Mouse (Mus musculus) spleen, adult 12 weeks (tissue): ENCODE results near the gene Eif3b.
"Not testable (repeated sequence)": the region's sequence is repeated elsewhere in the genome, so short reads cannot be mapped to it uniquely, and the experiment has no call there.

Experiments
- DNase-seq: peaks from one replicate; pipeline ENCODE4 v3.0.0; 2022; ENCODE audit warnings: low spot score

The Eif3b gene

DNA sequence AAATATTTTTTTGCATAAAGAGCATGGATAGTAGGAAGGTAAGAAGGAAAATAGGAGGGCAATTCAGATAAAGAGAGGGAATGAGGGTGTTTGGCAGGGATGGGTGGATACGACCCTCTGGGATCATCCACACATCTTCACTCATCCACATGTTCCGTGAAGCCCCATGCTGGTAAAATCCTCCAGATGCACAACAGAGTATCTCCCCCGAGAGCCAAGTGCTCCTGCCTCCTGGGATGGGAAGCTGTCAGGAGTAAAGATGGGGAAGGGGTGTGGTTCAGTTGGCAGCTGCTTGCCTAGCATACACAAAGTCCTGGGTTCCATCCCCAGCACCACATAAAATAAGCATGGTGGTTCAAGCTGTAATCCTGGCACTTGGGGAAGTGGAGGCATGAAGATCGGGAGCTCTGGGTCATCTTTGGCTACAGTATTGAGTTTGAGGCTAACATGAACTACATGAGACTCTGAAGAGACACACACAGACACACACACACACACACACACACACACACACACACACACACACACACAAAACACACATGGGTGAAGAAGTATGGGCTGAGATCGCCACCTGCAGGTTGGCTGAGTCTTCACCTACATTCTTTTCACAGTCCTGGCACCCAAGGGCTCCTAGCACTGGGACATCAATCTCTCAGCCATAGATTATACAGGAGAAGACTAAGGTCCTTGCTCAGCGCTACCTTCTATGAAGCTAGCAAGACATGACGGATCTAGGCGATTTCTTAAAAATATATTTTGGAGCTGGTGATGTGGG is 22.8 kb upstream of the Eif3b start:
- DNase-seq, result no peak

DNA sequence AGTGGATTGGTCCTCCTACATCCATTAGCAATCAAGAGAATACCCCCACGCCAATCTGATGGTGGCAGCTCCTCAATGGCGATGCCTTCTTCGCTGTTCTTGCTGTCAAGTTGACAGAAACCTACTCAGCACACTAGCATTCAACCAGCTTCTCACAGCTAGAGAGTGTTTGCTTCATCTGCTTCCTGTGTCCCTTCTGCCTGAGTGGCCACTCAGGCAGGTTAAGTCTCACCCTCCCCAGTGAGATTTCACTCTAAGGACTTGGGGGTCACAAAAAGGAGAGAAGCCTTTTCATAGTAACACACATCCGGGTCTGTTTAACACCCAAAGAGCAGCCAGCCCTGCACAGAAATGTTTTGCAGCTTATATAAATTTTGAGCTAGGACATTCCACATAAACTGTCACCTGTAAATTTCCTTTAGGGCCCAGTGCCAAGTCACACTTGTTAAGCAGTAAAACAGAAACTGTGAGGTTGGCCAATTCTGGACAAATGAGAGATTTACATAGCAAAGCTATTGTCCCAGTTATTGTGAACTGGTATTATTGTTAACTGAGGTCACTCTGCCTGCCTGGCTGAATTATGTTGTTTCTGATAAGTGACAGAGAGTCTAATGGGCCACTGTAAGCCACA is 16.4 kb upstream of the Eif3b start:
- no peak for DNase-seq

DNA sequence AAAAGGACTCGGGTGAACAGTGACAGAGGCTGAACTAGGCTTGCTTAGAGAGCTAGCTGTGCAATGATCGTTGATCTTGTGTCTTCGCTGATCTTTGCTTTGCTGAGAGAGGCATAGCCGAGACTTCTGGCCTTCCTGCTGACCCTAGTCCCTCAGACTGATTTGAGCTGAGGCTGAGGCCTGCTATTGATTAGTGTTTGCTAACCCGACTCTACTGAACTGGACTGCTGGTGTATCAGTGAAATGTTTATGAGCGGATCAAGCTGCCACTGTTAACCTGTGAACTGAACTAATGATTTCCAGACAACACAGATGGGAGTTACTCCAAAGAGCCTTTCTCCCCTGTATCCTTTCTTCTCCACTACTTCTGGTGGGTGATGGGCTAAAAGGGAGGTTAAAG is 14.0 kb upstream of the Eif3b start:
- no peak for DNase-seq

DNA sequence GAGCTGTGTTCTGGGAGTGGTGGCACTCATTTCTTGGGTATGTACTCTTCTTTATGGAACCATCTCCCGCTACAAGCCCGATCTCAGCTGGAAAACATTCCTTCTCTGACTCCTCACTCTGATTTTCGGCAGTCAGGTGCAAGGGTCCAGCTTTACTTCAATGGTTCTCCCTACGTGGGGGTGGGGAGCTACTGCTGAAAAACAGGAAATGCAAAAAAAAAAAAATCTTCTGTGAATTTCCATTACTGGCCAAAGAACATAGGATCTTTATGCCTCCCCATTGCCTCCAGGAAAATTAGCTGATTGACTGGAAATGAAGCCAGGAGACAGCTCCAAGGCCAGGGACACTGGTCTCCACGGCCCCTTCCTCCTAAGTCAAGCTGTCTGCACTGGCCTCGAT is 12.5 kb upstream of the Eif3b start:
- DNase-seq, result no peak

DNA sequence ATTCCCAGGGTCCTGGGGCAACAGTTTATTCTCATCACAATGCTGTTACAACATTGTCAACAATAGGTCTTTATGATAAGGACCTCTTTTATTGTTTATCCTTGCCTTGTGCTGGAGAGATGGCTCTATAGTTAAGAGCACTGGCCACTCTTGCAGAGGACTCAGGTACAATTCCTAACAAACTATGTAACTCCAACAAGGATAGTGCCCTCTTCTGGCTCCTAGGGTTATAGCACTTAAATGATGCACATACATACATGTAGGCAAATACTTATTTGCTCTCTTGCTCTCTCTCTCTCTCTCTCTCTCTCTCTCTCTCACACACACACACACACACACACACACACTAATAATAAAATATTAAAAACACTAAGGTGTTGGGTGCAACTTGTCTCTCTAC is 10.3 kb upstream of the Eif3b start:
- no peak for DNase-seq

DNA sequence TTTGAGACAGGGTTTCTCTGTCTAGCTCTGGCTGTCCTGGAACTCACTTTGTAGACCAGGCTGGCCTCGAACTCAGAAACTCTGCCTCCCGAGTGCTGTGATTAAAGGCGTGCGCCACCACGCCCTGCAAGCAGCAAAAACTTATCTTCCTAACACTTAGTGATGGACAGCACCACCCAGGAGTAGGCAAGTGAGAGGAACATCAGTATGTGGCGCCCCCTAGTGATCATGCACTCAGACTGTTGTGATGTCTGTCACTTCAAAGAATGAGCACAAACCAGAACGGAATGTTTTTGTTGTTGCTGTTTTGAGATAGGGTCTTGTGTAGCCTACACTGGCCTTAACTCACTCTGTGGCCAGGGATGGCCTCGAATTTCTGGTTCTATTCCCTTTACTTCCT is 7.8 kb upstream of the Eif3b start:
- peak; percentile 50 for DNase-seq

DNA sequence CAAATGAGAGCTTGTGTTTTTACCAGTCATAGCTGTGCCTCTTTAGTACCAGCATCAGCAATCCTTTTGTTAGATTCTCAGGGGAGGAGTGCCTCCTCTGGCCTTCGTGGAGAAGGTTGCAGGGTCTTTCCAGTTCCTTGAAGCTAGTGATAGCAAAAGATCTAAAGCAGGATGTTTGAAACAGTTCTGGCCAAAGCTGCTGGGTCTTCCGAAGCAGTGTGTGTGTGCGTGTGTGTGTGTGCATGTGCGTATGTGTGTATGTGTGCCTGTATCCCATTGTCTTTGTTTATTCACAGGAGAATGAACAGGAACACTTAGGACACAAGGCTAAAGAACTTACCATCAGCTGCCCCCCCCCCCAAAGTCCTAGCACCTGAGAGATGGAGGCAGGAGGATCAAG is 4.5 kb upstream of the Eif3b start:
- no peak for DNase-seq

DNA sequence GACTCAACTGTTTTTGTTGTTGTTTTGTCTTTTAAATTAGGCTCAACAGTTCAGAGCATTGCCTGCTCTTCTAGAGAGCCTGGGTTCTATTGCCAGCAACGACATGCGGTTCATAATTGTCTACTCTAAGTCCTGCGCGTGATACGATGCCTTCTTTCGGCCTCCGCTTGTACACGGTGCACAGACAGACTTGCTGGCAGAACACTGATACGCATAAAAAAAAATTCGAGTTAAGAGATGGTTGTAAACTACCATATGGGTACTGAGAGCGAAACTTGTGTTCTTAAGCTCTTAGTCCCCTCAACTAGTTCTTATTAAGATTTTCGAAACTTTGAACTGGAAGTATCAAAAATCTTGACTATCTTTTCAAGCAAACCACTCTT is 1.0 kb upstream of the Eif3b start:
- no peak for DNase-seq

DNA sequence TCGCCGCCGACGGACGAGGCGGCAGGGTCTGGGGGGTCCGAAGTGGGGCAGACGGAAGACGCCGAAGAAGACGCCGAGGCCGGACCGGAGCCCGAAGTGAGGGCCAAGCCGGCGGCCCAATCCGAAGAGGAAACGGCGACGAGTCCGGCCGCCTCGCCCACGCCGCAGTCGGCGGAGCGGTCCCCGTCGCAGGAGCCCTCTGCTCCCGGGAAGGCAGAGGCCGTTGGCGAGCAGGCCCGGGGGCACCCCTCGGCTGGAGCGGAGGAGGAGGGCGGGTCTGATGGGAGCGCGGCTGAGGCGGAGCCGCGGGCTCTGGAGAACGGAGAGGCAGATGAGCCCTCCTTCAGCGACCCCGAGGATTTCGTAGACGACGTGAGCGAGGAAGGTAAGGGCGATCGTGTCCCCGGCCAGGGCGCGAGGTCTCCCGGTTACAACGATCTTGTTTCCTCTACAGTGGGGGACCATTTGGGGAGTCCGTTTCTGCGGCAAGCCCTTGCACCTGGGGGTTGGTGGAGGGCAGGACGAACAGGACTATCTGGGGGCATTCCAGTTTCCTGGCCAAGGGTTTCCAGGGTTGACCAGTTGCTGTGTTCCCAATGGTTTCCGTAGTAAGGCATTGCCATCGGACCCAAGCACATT is 433 bp downstream of the Eif3b start:
- DNase-seq, result no peak

DNA sequence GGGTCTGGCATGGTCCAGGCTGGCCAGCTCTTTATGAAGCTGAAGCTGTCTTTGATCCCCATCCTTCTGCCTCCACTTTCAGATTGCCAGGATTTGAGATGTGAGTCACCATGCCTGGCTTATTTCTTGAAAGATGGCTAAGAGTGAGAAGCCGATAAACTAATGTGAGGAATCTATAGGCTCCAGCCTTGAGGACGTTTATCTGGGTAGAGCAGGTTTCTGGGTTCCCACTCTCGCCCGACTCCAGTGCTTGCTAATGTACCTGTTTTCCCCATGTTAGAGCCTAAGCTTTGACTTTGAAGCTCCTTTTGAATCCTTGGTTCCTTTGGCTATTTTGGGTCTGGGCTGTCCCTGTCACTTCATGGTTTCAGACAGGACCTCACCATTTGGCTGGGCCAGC is 1.5 kb downstream of the Eif3b start:
- DNase-seq, result peak; percentile 13

DNA sequence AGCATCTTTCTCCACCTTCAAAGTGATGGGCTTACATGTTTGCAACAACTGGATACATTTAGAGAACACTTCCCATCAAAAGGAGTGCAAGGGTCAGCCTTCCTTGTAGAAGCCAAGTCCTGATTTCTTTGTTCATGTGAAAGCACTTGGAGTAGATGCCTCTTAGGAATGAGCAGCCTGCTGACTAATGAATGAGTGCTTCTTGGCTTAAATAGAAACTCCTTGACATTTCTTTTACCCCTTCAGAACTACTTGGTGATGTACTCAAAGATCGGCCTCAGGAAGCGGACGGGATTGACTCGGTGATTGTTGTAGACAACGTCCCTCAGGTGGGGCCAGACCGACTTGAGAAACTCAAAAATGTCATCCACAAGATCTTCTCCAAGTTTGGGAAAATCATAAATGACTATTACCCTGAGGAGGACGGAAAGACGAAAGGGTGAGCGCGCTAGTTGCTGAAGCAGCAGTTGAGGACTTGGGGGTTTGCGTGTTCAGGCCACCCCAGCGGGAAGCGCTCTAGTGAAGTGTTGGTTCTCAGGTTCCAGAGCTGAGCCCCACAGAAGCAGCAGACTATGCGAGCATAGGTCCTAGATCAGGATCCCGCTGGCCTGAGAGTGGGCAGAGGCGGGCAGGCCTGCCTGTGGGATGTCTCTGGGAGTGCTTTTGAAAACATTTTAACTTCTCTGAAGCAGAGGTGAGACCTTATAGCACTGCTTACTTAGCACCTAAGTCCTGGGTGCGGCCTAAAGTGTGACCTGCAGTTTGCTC is 6.1 kb downstream of the Eif3b start:
- DNase-seq, result no peak

DNA sequence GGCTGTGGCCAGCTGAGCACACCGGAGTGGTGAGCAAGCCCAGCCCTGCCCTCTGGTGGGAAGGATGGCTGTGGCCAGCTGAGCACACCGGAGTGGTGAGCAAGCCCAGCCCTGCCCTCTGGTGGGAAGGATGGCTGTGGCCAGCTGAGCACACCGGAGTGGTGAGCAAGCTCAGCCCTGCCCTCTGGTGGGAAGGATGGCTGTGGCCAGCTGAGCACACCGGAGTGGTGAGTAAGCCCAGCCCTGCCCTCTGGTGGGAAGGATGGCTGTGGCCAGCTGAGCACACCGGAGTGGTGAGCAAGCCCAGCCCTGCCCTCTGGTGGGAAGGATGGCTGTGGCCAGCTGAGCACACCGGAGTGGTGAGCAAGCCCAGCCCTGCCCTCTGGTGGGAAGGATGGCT is 20.0 kb downstream of the Eif3b start:
- DNase-seq, result not testable (repeated sequence)

DNA sequence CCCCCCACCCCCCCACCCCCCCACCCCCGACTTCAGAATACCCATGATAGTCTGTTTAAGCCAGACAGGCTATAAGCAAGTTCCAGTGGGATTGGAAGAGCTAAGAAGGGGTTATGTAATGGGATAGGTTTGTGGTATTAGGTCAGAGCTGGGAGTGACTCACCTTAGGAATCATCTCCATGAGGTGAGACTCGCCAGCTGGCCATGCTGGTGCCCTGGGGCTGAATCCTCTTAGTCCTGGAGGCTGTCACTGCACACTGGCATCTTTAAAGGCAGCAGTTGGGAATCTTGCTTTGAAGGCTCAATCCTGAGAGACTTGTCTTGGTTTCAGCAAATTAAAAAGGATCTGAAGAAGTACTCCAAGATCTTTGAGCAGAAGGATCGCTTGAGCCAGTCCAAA is 22.3 kb downstream of the Eif3b start:
- DNase-seq, result no peak

DNA sequence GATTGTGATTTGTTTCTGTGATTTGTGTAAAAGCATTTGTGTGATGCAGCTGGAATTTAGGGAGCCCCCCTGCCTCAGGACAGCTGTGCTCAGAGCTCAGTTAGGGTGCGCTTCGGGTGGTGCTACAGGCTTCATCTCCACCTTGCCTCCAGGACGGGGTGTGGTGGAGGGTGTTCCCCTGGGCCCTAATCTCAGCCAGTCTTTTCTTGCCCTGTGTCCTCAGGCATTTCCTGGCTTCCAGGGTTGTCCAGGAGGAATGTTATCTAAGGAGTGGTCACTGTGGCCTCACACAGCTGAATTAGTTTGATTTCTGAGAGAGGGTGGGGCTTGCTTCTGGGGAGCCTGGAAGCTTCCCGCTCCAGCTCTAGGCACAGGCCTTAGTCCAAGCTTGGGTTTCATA is 24.9 kb downstream of the Eif3b start:
- no peak for DNase-seq

DNA sequence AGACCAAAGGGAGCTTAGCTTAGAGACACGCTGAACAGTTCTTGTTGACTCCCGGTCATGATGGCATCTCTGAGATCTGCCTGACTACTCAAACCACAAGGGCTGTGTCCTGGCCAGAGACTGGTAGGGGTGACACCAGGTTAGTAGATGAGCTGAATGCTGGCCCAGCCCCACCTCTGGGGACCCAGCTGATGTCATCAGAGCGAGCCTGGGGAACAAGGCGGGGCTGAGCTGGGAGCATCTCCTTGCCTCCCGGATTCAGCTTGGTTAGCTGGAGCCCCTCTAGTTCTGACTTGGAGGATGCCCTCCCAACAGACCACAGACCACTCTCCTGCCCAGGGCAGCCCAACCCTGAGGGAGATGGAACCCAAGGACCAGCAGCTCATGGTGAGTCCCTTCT is 26.2 kb downstream of the Eif3b start, which contains the start of gene Gm4869:
Gene Gm4869, plus strand, starts transcription at position 301 of the 400 bp plus-strand sequence.
- DNase-seq, result no peak

DNA sequence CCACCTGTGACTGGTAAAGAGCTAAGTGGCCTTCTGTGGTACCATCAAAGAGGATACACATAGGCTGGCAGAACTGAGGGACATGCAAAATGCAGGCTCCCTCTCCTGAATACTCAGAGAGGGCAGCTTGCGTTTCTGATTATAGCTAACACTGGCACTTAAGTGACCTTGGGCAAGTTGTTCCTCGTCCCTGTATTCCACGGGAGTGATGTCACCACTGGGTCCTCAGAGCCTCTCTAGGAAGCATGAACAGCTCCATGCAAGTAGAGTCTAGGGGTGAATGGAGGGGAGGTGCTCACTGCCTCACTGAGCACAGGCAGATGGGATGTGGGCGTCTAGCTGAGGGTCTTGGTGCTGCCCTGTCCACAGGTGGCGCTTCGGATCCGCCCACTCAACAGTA is 26.9 kb downstream of the Eif3b start:
- DNase-seq, result no peak

DNA sequence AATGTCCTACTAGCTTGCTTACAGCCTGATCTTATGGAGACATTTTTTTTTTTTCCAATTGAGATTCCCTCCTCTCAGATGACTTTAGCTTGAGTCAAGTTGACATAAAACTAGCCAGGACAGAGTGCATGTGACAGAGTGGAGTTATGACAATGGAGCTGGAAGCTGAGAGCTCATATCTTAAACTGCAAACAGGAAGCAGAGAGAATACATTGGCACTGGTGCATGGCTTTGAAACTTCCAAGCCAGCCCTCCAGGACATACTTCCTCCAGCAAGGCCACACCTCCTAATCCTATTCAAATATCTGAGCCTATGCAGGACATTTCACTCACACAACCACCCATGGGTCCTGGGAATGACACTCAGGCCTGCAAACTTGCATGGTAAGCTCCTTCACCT is 35.4 kb downstream of the Eif3b start:
- DNase-seq, result no peak

DNA sequence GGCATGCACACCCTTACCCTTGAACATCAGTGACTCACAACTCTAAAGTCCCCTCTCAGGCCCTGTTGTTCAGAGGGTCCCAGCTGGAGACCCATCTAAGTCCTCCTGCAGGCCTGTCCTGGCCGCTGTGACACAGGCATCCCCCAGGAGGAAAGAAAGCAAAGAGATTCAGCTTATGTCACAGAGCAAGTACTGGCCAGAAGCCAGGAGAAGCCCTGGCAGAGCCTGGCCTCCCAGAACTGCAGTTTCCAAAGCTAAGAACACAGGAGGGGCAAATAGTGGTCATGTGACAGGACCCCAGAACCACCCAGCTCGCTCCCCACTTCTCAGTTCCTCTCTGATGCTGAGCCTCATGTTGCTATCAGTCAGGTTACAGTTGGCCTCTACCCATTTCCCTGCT is 36.3 kb downstream of the Eif3b start:
- DNase-seq, result no peak

DNA sequence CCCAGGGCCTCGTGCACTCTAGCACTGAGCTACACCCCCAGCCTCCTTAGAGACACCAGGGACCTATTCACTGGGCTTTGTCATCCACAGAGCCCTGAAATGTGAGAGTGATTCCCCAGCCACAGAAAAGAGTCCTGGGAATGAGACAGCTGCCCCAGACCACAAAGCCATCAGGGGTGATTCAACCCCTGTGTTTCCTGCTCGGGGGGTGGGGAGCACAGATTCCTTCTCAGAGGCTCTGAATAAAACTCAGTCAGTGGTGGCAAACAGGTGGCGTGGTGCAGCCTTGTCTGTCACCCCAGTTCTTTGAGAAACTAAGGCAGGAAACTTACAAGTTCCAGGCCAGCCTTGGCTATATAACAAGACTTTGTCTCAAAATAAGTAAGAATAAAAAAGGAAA is 42.3 kb downstream of the Eif3b start:
- no peak for DNase-seq

DNA sequence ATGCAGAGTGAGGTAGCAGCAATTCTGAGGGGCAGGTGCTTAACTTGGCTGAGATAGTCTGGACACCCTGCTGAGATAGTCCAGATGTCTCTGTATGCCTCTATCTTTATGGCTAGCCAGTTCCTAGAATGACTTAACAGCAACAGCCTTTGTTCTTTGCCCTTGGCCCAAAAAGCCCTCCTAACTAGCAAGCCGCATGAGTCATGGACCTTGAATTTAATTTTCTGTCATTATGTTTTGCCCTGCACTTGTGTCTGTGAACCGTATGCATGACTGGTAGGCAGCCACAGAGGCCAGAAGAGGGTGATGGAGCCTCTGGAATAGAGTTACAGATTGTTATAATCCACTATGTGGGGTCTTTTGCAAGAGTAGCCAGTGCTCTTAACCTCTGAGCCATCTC is 44.0 kb downstream of the Eif3b start:
- DNase-seq, result not testable (repeated sequence)

DNA sequence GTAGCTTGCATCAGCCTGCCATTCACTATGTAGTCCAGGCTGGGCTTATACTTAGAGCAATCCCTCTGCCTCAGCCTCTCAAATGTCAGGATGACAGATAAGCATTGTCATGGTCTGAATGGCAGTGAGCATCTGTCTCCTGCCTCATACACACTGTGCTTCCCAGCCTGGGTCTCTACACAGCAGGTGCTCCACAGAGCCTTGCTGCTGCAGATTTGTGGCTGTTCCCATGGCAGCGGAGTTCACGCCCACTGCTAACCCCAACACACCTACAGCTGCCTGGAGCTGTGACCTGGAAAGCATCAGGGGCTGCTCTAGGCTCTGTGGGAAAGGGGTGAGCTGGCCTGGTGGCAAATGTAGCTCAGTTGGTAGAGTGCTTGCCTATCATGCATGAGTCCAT is 45.8 kb downstream of the Eif3b start:
- DNase-seq, result no peak

DNA sequence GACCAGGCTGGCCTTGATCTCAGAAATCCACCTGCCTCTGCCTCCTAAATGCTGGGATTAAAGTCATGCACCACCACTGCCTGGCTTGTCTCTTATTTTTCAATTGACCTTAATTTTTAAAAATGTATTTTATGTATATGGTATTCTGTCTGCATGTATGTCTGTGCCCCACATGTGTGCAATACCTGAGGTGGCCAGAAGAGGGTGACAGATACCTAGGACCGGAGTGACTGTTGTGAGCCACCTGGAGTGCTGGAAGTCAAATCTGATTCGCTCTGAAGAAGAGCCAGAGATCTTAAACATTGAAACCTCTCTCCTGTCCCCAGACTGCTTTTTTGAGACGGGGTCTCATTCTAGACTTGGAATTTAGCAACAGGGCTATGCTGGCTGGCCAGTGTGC is 53.2 kb downstream of the Eif3b start:
- DNase-seq, result peak; percentile 22

DNA sequence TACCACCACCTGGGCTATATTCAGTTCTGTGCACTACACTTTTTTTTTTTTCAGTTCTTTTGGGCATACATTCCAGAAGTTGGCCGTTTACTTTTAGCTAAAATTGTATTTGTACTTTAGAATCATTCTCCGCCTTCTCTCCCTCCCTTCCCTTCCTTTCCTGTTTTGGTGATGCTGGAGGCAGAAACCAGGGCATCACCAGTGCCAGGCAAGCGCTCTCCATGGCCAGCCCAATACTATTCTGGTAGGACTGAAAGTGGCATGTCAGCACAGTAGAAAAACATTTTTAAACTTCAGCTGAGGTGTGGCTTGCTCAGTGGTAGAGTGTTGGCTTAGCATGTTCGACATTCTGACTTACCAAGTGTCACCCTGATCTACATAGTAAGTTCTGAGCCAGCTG is 62.3 kb downstream of the Eif3b start:
- DNase-seq, result no peak
